Comparison of ENCODE assay signal across 8 mouse cellular contexts in genomic region chr3:100161665-100162314, GRCm38 (mm10). TPM values are rescaled to one million over a fixed set of nuclear protein-coding genes. Genes with fewer than 3 reads are reported as not detected.
A peak's percentile ranks its signal among the peaks of the same experiment; 100 is the strongest.
DNase-seq lines count a peak whose midpoint lies in the region; ATAC-seq and TF ChIP-seq lines count a peak whose summit lies in the region.

No protein-coding gene starts in this region.

- H3K36me3 ChIP-seq in heart, embryonic 12.5 days = peaks cover 34% of the 10 kb centered on the region
- peaks cover 20% of the 10 kb centered on the region for H3K36me3 ChIP-seq in ES-E14 (ENCODE audit: control insufficient read depth, insufficient read depth, low read length, poor library complexity, severe bottlenecking)
- H3K36me3 ChIP-seq in forebrain, embryonic 16.5 days (ENCODE audit: control insufficient read depth, insufficient read depth) = peaks cover 7% of the 10 kb centered on the region
- peaks cover 38% of the 10 kb centered on the region for H3K36me3 ChIP-seq in midbrain, embryonic 10.5 days

- H3K27ac ChIP-seq in heart, embryonic 12.5 days (ENCODE audit: poor library complexity, severe bottlenecking) = peak overlapping the region; percentile 89
- no peak overlapping the region for H3K27ac ChIP-seq in ES-E14 (ENCODE audit: insufficient read depth, low read depth, low read length, poor library complexity, severe bottlenecking)
- no peak overlapping the region; the same call in 1 of the 2 replicates for H3K27ac ChIP-seq in forebrain, embryonic 16.5 days (ENCODE audit: low read length)
- H3K27ac ChIP-seq in midbrain, embryonic 10.5 days (replicated peaks) = peak overlapping the region; percentile 83

- peak overlapping the region; percentile 93 for H3K4me2 ChIP-seq in heart, embryonic 12.5 days
- H3K4me2 ChIP-seq in forebrain, embryonic 16.5 days (ENCODE audit: low read length) = peak overlapping the region; percentile 67

- H3K9me3 ChIP-seq in heart, embryonic 12.5 days (replicated peaks) = no peaks in the 10 kb centered on the region
- H3K9me3 ChIP-seq in ES-E14 (ENCODE audit: control insufficient read depth, insufficient read depth, low read depth, low read length) = no peaks in the 10 kb centered on the region
- H3K9me3 ChIP-seq in forebrain, embryonic 16.5 days (ENCODE audit: control insufficient read depth, low read length) = no peaks in the 10 kb centered on the region
- H3K9me3 ChIP-seq in midbrain, embryonic 10.5 days (replicated peaks) = no peaks in the 10 kb centered on the region

- no peaks in the 10 kb centered on the region for H3K27me3 ChIP-seq in heart, embryonic 12.5 days (replicated peaks)
- no peaks in the 10 kb centered on the region for H3K27me3 ChIP-seq in forebrain, embryonic 16.5 days (replicated peaks; ENCODE audit: control insufficient read depth, insufficient read depth, low read length)
- H3K27me3 ChIP-seq in midbrain, embryonic 10.5 days (ENCODE audit: low read depth, poor library complexity, severe bottlenecking) = no peaks in the 10 kb centered on the region

- H3K9ac ChIP-seq in heart, embryonic 12.5 days = peak overlapping the region; percentile 87
- peak overlapping the region; percentile 96 for H3K9ac ChIP-seq in ES-E14 (ENCODE audit: insufficient read depth, low read depth, low read length, poor library complexity, severe bottlenecking)
- H3K9ac ChIP-seq in forebrain, embryonic 16.5 days (replicated peaks; ENCODE audit: low read depth, low read length) = peak overlapping the region; percentile 95

- WGBS in heart, embryonic 12.5 days = 1% methylated on average over 35 of the region's 35 CpGs
- 1% methylated on average over 35 of the region's 35 CpGs for WGBS in forebrain, embryonic 16.5 days
- WGBS in midbrain, embryonic 10.5 days = 2% methylated on average over 35 of the region's 35 CpGs

- H3K4me3 ChIP-seq in heart, embryonic 12.5 days = peak overlapping the region; percentile 80
- H3K4me3 ChIP-seq in ES-E14 (ENCODE audit: insufficient read depth in 1 of 2, low read depth in 1 of 2, low read length in 2 of 2, poor library complexity in 1 of 2, severe bottlenecking in 1 of 2) = peak overlapping the region; percentile 94 to 98
- H3K4me3 ChIP-seq in forebrain, embryonic 16.5 days (replicated peaks; ENCODE audit: low read length) = peak overlapping the region; percentile 93
- H3K4me3 ChIP-seq in midbrain, embryonic 10.5 days = peak overlapping the region; percentile 93

- no peak for ATAC-seq in heart, embryonic 12.5 days (ENCODE audit: insufficient number of reproducible peaks, low FRiP score)
- peak; percentile 10; the same call in 1 of the 2 replicates for ATAC-seq in forebrain, embryonic 16.5 days

- H3K4me1 ChIP-seq in heart, embryonic 12.5 days (replicated peaks) = peaks cover 15% of the 10 kb centered on the region
- peaks cover 0 to 3% of the 10 kb centered on the region in 2 experiments; a peak in 1 of 4 replicates for H3K4me1 ChIP-seq in ES-E14 (ENCODE audit: control insufficient read depth in 2 of 2, insufficient read depth in 2 of 2, low read length in 2 of 2, poor library complexity in 1 of 2)
- peaks cover 15% of the 10 kb centered on the region for H3K4me1 ChIP-seq in forebrain, embryonic 16.5 days (replicated peaks; ENCODE audit: control insufficient read depth, insufficient read depth, low read length)
- H3K4me1 ChIP-seq in midbrain, embryonic 10.5 days = peaks cover 18% of the 10 kb centered on the region

- no peak for DNase-seq in heart, adult 11 months
- DNase-seq in ES-E14 (ENCODE audit: low read depth, low spot score) = no peak
- no peak for DNase-seq in midbrain, embryonic 10.5 days (ENCODE audit: low spot score)
- DNase-seq in adrenal gland, postnatal 10 days = no peak
- no peak for DNase-seq in frontal cortex, postnatal 36 days (ENCODE audit: low spot score in 2 of 2)
- no peak for DNase-seq in right cerebral cortex, postnatal 14 days

- in situ Hi-C loops in ES-E14 (cut with MboI; ENCODE audit: low sequenced_read_pairs in 2 of 2, unreplicated experiment in 2 of 2) = loop anchor here in 1 of 2 experiments (25.0 kb wide), 1 partner anchor 1426 kb away; no protein-coding TSS in a partner anchor

TF ChIP-seq in ES-E14, 5 proteins besides CTCF, POLR2A, EP300 and RAD21:
- no peak for TF ChIP-seq HCFC1 (IDR thresholded peaks at IDR 0.05; ENCODE audit: borderline replicate concordance, insufficient read depth, low read length)
- no peak for TF ChIP-seq ZNF384 (IDR thresholded peaks at IDR 0.05; ENCODE audit: low read depth, low read length)
- no peak for TF ChIP-seq ZC3H11A (IDR thresholded peaks at IDR 0.05; ENCODE audit: borderline replicate concordance, low read depth, low read length)
- no peak for TF ChIP-seq CHD2 (IDR thresholded peaks at IDR 0.05; ENCODE audit: low read depth, low read length)
- TF ChIP-seq MAFK (IDR thresholded peaks at IDR 0.05; ENCODE audit: insufficient read depth, low read depth, low read length) = no peak
TF ChIP-seq in ES-E14: peak in this region for 0.

RNA-seq across cellular contexts. Expression of gene Gdap2, which starts 0.4 kb away (rescaled TPM):
- 21.3 and 21.4 TPM in 2 replicates for polyA plus RNA-seq in heart, embryonic 12.5 days (2016; fragmentation: Nextera tagmentation; extraction: Ambion mirVana)
- total RNA-seq in ES-E14 (2012; rRNA removed) = 8.8 and 13.9 TPM in 2 replicates
- polyA plus RNA-seq in forebrain, embryonic 16.5 days (2015; fragmentation: Nextera tagmentation; extraction: Ambion mirVana) = 45.4 and 48.2 TPM in 2 replicates
- 30.9 and 34.8 TPM in 2 replicates for polyA plus RNA-seq in midbrain, embryonic 10.5 days (2016; fragmentation: Nextera tagmentation; extraction: Ambion mirVana)
- total RNA-seq in adrenal gland, postnatal 10 days (2021) = 10 to 100 TPM; 15.6 to 17.0 TPM

RNA-seq across cellular contexts. Expression of gene Wdr3, which starts 0.4 kb away (rescaled TPM):
- 31.1 and 33.1 TPM in 2 replicates for polyA plus RNA-seq in heart, embryonic 12.5 days (2016; fragmentation: Nextera tagmentation; extraction: Ambion mirVana)
- total RNA-seq in ES-E14 (2012; rRNA removed) = 69.8 and 89.8 TPM in 2 replicates
- 53.3 and 64.6 TPM in 2 replicates for polyA plus RNA-seq in forebrain, embryonic 16.5 days (2015; fragmentation: Nextera tagmentation; extraction: Ambion mirVana)
- 58.7 and 61.1 TPM in 2 replicates for polyA plus RNA-seq in midbrain, embryonic 10.5 days (2016; fragmentation: Nextera tagmentation; extraction: Ambion mirVana)
- 10 to 100 TPM; 24.9 to 25.5 TPM for total RNA-seq in adrenal gland, postnatal 10 days (2021)

Comparison
In these comparisons a context has a peak if more than half of its experiments do, and no peak if none do; other contexts are left out.
1. H3K27ac ChIP-seq: peak in heart, embryonic 12.5 days (single experiment) and midbrain, embryonic 10.5 days (single experiment); none in ES-E14 (single experiment) and forebrain, embryonic 16.5 days (single experiment).
2. Peak in every context shown above with its lines, with median percentiles within 50 percentile points of each other: H3K4me3 ChIP-seq and H3K9ac ChIP-seq.